Mouse (Mus musculus): ENCODE measurements at regions not wholly inside any gene's neighbourhood (a gene's known extent, or its start where the extent isn't known, plus 50 kb on each side); places are given as distances from the start of the nearest gene placed in this dataset.

DNA sequence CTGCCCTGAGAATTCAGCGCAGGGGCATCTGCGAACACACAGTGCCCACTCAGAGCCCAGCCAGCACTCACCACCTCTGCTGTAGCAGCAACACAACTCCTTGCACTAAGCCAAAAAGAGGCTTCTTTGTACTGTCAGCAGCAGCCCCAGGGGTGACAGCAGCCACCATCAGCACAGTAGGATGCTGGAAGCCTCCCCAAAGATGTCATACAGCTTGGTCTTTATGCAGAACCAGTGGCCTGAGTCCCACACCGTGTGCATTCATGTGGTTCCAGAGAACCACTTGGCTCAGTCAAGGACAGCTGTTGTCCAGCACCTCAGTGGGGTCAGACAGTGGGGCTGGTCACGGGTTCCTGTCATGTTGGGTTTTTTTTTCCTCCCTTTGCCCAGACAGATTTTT, 98.6 kb upstream of the Mc3r start:
- TF ChIP-seq POLR2A (IDR thresholded peaks at IDR 0.05; ENCODE audit: low read depth, low read length) (no peak), CTCF (IDR thresholded peaks at IDR 0.05; ENCODE audit: borderline replicate concordance, insufficient read depth, low read length) (no peak)
